Mouse (Mus musculus) liver, adult 2 months (tissue): ENCODE results near the gene Pwwp2a. TPM values are rescaled to one million over a fixed set of nuclear protein-coding genes. Genes with fewer than 3 reads are reported as not detected.

ENCODE experiments used
- DNase-seq: peaks from one replicate; pipeline ENCODE4 v3.0.0-alpha.2; 2011; ENCODE audit warnings: low read depth, low spot score; ENCODE audit errors: extremely low read depth
- H3K27ac ChIP-seq: fragments of 200-500 bp; replicated peaks from 2 replicates; pipeline ENCODE4 v1.5.1; 2012; ENCODE audit warnings: low read depth, mild to moderate bottlenecking, control low read depth, inconsistent platforms, low read length; ENCODE audit not compliant: insufficient read depth
- H3K27me3 ChIP-seq: fragments of 200-500 bp; 2 replicates; pipeline ENCODE4 v1.6.1; 2012; ENCODE audit warnings: mild to moderate bottlenecking, moderate library complexity, low read length, inconsistent platforms; ENCODE audit not compliant: control insufficient read depth, insufficient read depth
- H3K36me3 ChIP-seq: fragments of 200-500 bp; 2 replicates; pipeline ENCODE4 v1.6.1; 2012; ENCODE audit warnings: low read length, inconsistent platforms; ENCODE audit not compliant: control insufficient read depth, insufficient read depth
- H3K4me1 ChIP-seq: fragments of 200-500 bp; 2 replicates; pipeline ENCODE4 v1.6.1; 2011; ENCODE audit warnings: low read length; ENCODE audit not compliant: control insufficient read depth, insufficient read depth
- H3K4me3 ChIP-seq: fragments of 200-500 bp; 2 replicates; pipeline ENCODE4 v1.5.1; 2011; ENCODE audit warnings: low read depth, mild to moderate bottlenecking, control low read depth, low read length, moderate library complexity; ENCODE audit not compliant: insufficient read depth
- H3K79me2 ChIP-seq: fragments of 200-500 bp; 2 replicates; pipeline ENCODE4 v1.6.1; 2012; ENCODE audit warnings: inconsistent platforms, mild to moderate bottlenecking, low read length, moderate library complexity; ENCODE audit not compliant: control insufficient read depth, insufficient read depth
- H3K9ac ChIP-seq: fragments of 200-500 bp; 2 replicates; pipeline ENCODE4 v1.6.1; 2012; ENCODE audit warnings: low read depth, mild to moderate bottlenecking, control low read depth, inconsistent platforms, low read length
- CTCF ChIP-seq: fragments of 200-500 bp; IDR thresholded peaks from 2 replicates; pipeline ENCODE4 v1.5.1; 2011; ENCODE audit warnings: low read depth, low read length, control low read depth
- POLR2A ChIP-seq: fragments of 200-500 bp; IDR thresholded peaks from 2 replicates; pipeline ENCODE4 v1.6.1; 2011; ENCODE audit warnings: low read length, control low read depth; ENCODE audit not compliant: insufficient read depth; ENCODE audit errors: extremely low read depth
- WGBS: fragments of 180-500 bp; shearing (Covaris S2); methylation state at CpG from one replicate; pipeline ENCODE4 v1.1.7; 2018; 5-methylcytosine and 5-hydroxymethylcytosine counted together
- polyA plus RNA-seq: library from polyadenylated mRNA; depleted of rRNA; stranded (reverse); fragments of >200 nt; gene quantifications from 2 replicates; pipeline ENCODE4 v1.2.3, GENCODE M21; 2012
- total RNA-seq: library from RNA; depleted of rRNA; stranded (reverse); fragments of >200 nt; gene quantifications from 2 replicates; pipeline ENCODE4 v1.2.3, GENCODE M21; 2014

Pwwp2a gene
- total and polyA plus RNA-seq, 2 experiments: 9.3 to 11.2 TPM

DNA sequence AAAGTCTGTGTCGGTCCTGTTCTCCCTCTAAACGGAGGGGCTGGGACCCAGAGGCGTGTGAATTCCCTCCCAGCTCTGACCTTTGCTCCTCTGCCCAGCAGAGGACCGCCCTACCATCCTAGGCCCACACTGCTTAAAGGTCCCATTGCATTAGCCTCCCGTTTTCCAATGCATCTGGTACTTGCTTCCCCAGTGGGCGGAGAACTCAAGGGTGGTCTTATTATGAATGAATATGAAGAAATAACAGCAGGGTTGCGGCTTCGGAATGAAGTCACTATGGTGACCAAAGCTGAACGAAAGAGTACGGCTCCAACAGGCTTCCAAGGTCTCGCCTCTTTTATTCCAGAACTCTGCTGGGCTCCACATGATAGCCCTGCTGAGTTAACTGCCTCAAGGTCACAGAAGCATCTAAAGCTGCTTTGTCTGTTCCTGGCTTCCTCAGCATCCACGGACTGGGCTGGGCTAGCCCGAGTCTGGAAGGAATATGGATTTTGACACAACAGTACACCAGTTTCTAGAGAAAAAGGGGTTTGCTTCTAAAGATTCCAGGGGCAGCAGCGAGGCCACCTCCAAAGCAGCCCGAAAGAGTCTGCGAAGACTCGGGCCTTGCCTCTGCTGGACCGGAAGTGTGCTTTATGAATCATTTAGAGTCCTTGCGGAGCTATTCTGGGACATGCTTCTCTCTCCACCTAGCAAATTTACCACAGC, 14.6 kb upstream of the Pwwp2a start:
- H3K27me3 ChIP-seq: no peaks in the 10 kb centered on the region
- no peaks in the 10 kb centered on the region for H3K4me1 ChIP-seq
- no peak for TF ChIP-seq CTCF
- 65% methylated on average over 19 of the region's 19 CpGs for WGBS
- H3K27ac ChIP-seq: no peak overlapping the region
- H3K36me3 ChIP-seq: no peaks in the 10 kb centered on the region
- DNase-seq: no peak
- H3K79me2 ChIP-seq: no peaks in the 10 kb centered on the region
- no peak overlapping the region for H3K9ac ChIP-seq
- no peak overlapping the region for H3K4me3 ChIP-seq

GRCm38 (mm10) chr11:43682415-43683217, 818 bp downstream of the Pwwp2a start:
- 2% methylated on average over 72 of the region's 72 CpGs for WGBS
- no peak for DNase-seq

DNA sequence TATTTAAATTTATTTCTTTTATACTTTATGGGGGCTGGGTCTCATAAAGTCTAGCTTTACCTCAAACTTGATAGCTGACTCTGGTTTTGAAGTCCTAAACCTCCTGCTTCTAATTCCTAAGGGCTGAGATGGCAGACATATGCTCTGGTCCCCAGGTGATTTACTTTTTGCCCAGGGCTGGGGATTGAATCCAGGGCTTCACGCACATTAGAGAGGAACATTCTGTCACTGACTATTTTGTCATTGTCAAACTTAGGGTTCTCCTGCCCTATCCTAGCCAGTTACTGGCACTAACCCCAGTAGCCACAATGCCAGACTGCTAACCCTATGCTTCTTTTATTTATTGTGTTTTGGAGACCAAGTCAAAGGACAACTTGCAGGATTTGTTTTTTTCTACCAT, 7.1 kb downstream of the Pwwp2a start:
- no peak for DNase-seq
- H3K4me3 ChIP-seq: no peak overlapping the region
- peaks cover 39% of the 10 kb centered on the region for H3K36me3 ChIP-seq
- H3K27ac ChIP-seq: no peak overlapping the region
- TF ChIP-seq POLR2A (no peak), CTCF (no peak)
- no peaks in the 10 kb centered on the region for H3K27me3 ChIP-seq
- H3K9ac ChIP-seq: no peak overlapping the region
- WGBS: 100% methylated on average over 1 of the region's 1 CpGs
- peaks cover 5% of the 10 kb centered on the region; the same call in 1 of the 2 replicates for H3K79me2 ChIP-seq
- no peaks in the 10 kb centered on the region for H3K4me1 ChIP-seq

More at GRCm38 (mm10) chr11:43682415-43683217, 818 bp downstream of the Pwwp2a start:
- Histone ChIP-seq H3K79me2 (peaks cover 7% of the 10 kb centered on the region; the same call in 1 of the 2 replicates), H3K36me3 (peaks cover 10% of the 10 kb centered on the region; the same call in 1 of the 2 replicates), H3K27ac (peak overlapping the region; percentile 52), H3K27me3 (no peaks in the 10 kb centered on the region), H3K9ac (peak overlapping the region; percentile 90), H3K4me1 (peaks cover 4% of the 10 kb centered on the region; the same call in 1 of the 2 replicates), H3K4me3 (peak overlapping the region; percentile 83)
- 0 out of 2 replicates have a peak, but pooled peaks have one; percentile 22 for TF ChIP-seq POLR2A
- TF ChIP-seq CTCF: no peak

- Histone ChIP-seq H3K4me3 (no peak overlapping the region), H3K36me3 (peaks cover 25% of the 10 kb centered on the region), H3K27me3 (no peaks in the 10 kb centered on the region), H3K27ac (no peak overlapping the region), H3K79me2 (0 out of 2 replicates have a peak, but pooled peaks cover 2% of the 10 kb centered on the region), H3K4me1 (peaks cover 12% of the 10 kb centered on the region), H3K9ac (no peak overlapping the region)
- no peak for DNase-seq
- 97% methylated on average over 4 of the region's 4 CpGs for WGBS
- TF ChIP-seq POLR2A: no peak
- TF ChIP-seq CTCF: no peak
Measured at GRCm38 (mm10) chr11:43696623-43697022, 14.8 kb downstream of the Pwwp2a start.

DNA sequence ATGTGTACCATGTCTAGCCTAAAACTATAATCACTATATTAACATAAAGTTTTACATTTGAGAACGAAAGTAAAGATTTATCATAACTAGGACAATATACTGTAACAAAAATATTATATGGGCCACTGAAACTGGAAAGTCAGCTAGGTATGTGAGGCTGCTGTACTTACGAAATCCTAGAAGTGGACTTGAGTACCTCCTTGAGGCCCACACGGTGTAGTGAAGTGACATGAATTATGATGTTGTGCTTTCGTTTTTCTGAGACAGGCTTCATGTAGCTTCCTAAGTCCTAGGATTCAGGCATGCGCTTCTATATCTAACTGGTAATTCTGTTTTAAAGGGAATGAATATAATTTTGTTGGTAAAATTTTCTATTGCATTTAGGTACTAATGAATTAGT, 16.8 kb downstream of the Pwwp2a start:
- DNase-seq: peak; percentile 31
- WGBS: 65% methylated on average over 5 of the region's 5 CpGs

More for the DNA sequence above, 16.8 kb downstream of the Pwwp2a start:
- Histone ChIP-seq H3K27ac (no peak overlapping the region), H3K79me2 (0 out of 2 replicates have a peak, but pooled peaks cover 2% of the 10 kb centered on the region), H3K27me3 (no peaks in the 10 kb centered on the region), H3K4me1 (peaks cover 12% of the 10 kb centered on the region), H3K4me3 (no peak overlapping the region), H3K9ac (no peak overlapping the region), H3K36me3 (peaks cover 12% of the 10 kb centered on the region)
- TF ChIP-seq CTCF: no peak
- no peak for TF ChIP-seq POLR2A
